Comparison of ENCODE assay signal across 23 mouse cellular contexts in genomic region chr10:123146349-123146748, GRCm38 (mm10). TPM values are rescaled to one million over a fixed set of nuclear protein-coding genes. Genes with fewer than 3 reads are reported as not detected.
DNase-seq lines count a peak whose midpoint lies in the region; ATAC-seq and TF ChIP-seq lines count a peak whose summit lies in the region.
"Had no signal": no experiment of that assay in that cellular context is flagged by ENCODE, and none has a peak within 500 bp of the region (broad histone marks: within the 10 kb centered on the region; RNA-seq: fewer than 3 reads in every experiment).

No protein-coding gene starts in this region.

- TF ChIP-seq EP300 in heart, postnatal 0 days (IDR thresholded peaks at IDR 0.05; ENCODE audit: low read depth), result no peak

- no peak overlapping the region for H3K4me3 ChIP-seq in heart, postnatal 0 days (ENCODE audit: low read depth, low read length)
- H3K4me3 ChIP-seq: embryonic facial prominence, embryonic 12.5 days; embryonic facial prominence, embryonic 15.5 days; heart, adult 2 months; heart, embryonic 10.5 days; heart, embryonic 13.5 days; hindbrain, embryonic 10.5 days; hindbrain, embryonic 13.5 days had no signal

- H3K4me1 ChIP-seq in heart, postnatal 0 days (ENCODE audit: control insufficient read depth, insufficient read depth), result peaks cover 9% of the 10 kb centered on the region
- H3K4me1 ChIP-seq: embryonic facial prominence, embryonic 12.5 days; embryonic facial prominence, embryonic 15.5 days; hindbrain, embryonic 10.5 days had no signal

- H3K9ac ChIP-seq in heart, postnatal 0 days (replicated peaks; ENCODE audit: low read depth, low read length), result no peak overlapping the region
- H3K9ac ChIP-seq: embryonic facial prominence, embryonic 12.5 days; embryonic facial prominence, embryonic 15.5 days; forebrain, postnatal 0 days; heart, embryonic 13.5 days; hindbrain, embryonic 13.5 days had no signal

- no peak for DNase-seq in heart, postnatal 0 days (ENCODE audit: low spot score)
- no peak for DNase-seq in heart, postnatal 14 days
- peak; percentile 33 for DNase-seq in A20 (ENCODE audit: low read depth, low spot score)
- DNase-seq in cerebellum, adult 8-10 months, result no peak
- no peak for DNase-seq in kidney, postnatal 25 days
- DNase-seq: adrenal gland, postnatal 10 days; adrenal gland, postnatal 36 days; cerebellum, adult 18-20 months; cerebellum, adult 9-11 months; cerebellum, postnatal 25 days; forebrain, postnatal 0 days; gastrocnemius, postnatal 14 days; heart, adult 2 months; heart, postnatal 36 days had no signal

- no peaks in the 10 kb centered on the region for H3K27me3 ChIP-seq in heart, postnatal 0 days (ENCODE audit: control insufficient read depth, insufficient read depth, low read length)
- H3K27me3 ChIP-seq: embryonic facial prominence, embryonic 12.5 days; embryonic facial prominence, embryonic 15.5 days; heart, embryonic 13.5 days; hindbrain, embryonic 13.5 days had no signal

- peaks cover 11% of the 10 kb centered on the region; the same call in 1 of the 2 replicates for H3K36me3 ChIP-seq in heart, postnatal 0 days (replicated peaks; ENCODE audit: control insufficient read depth, insufficient read depth, low read length)

- WGBS in heart, postnatal 0 days, result 86% methylated on average over 2 of the region's 2 CpGs

- H3K27ac ChIP-seq in heart, postnatal 0 days (ENCODE audit: low read depth), result 0 out of 2 replicates have a peak overlapping the region, but pooled peaks have one; percentile 1
- H3K27ac ChIP-seq: embryonic facial prominence, embryonic 12.5 days; embryonic facial prominence, embryonic 15.5 days; heart, embryonic 10.5 days; hindbrain, embryonic 10.5 days; hindbrain, embryonic 13.5 days had no signal

- intact Hi-C loops in heart, postnatal 14 days (cut with DNase I), result no loop called here

- no peak for ATAC-seq in heart, postnatal 0 days (ENCODE audit: insufficient read depth, low read depth)
- ATAC-seq in granulocyte monocyte progenitor cell, adult 5-6 weeks (replicated peaks; ENCODE audit: poor library complexity, severe bottlenecking), result peak; percentile 58
- 0 out of 2 replicates have a peak, but pooled peaks have one; percentile 53 for ATAC-seq in neutrophil, adult 5-6 weeks (ENCODE audit: extremely low read depth, insufficient number of reproducible peaks, low FRiP score, poor library complexity, severe bottlenecking)
- ATAC-seq: forebrain, postnatal 0 days; inflammation-experienced regulatory T-cells, adult 6 months had no signal

- no peaks in the 10 kb centered on the region for H3K9me3 ChIP-seq in heart, postnatal 0 days (replicated peaks; ENCODE audit: control insufficient read depth, low read length)
- H3K9me3 ChIP-seq: embryonic facial prominence, embryonic 12.5 days; embryonic facial prominence, embryonic 15.5 days; heart, embryonic 10.5 days; heart, embryonic 13.5 days; hindbrain, embryonic 10.5 days; hindbrain, embryonic 13.5 days had no signal

- TF ChIP-seq CTCF in heart, postnatal 0 days (IDR thresholded peaks at IDR 0.05; ENCODE audit: low read depth), result no peak

- H3K4me2 ChIP-seq in heart, postnatal 0 days (ENCODE audit: low read depth, low read length), result no peak overlapping the region
- H3K4me2 ChIP-seq: embryonic facial prominence, embryonic 12.5 days; embryonic facial prominence, embryonic 15.5 days; hindbrain, embryonic 13.5 days had no signal

RNA-seq across cellular contexts. Expression of gene Usp15, which starts 50.4 kb away (rescaled TPM):
- 28.0 and 34.3 TPM in 2 replicates for total RNA-seq in heart, postnatal 0 days (2014; rRNA removed; ENCODE audit: low replicate concordance)
- 51.5 and 56.5 TPM in 2 replicates for polyA plus RNA-seq in heart, postnatal 0 days (2015; fragmentation: Nextera tagmentation; extraction: Ambion mirVana)
- 10 to 100 TPM; 77.8 to 85.6 TPM for total RNA-seq in heart, postnatal 14 days (2021)
- total RNA-seq in granulocyte monocyte progenitor cell, adult 5-6 weeks (2014; fragmentation: Nextera tagmentation), result 87.2 and 118 TPM in 2 replicates
- 163 and 194 TPM in 2 replicates for total RNA-seq in granulocyte monocyte progenitor cell, adult 5-6 weeks (2017)
- total RNA-seq in neutrophil, adult 5-6 weeks (2017), result 218 and 263 TPM in 2 replicates
